Mouse (Mus musculus) inflammation-experienced regulatory T-cells, adult 6 months (primary cell): ENCODE data around the gene Purb. TPM values are rescaled to one million over a fixed set of nuclear protein-coding genes. Genes with fewer than 3 reads are reported as not detected.
"Not testable (repeated sequence)": the region's sequence is repeated elsewhere in the genome, so short reads cannot be mapped to it uniquely, and the experiment has no call there.

Experiments
- ATAC-seq: one replicate; pipeline ENCODE4 v1.8.0; 2017
- polyA plus RNA-seq, 3 experiments: library from polyadenylated mRNA; unstranded; fragments of 100-300 nt; shearing (Covaris generic); gene quantifications; one replicate each; pipeline ENCODE4 v1.2.1; 2017

The Purb gene
- polyA plus RNA-seq, 3 experiments from 2014 or later = 21.0 to 26.1 (median 23.7) TPM

DNA sequence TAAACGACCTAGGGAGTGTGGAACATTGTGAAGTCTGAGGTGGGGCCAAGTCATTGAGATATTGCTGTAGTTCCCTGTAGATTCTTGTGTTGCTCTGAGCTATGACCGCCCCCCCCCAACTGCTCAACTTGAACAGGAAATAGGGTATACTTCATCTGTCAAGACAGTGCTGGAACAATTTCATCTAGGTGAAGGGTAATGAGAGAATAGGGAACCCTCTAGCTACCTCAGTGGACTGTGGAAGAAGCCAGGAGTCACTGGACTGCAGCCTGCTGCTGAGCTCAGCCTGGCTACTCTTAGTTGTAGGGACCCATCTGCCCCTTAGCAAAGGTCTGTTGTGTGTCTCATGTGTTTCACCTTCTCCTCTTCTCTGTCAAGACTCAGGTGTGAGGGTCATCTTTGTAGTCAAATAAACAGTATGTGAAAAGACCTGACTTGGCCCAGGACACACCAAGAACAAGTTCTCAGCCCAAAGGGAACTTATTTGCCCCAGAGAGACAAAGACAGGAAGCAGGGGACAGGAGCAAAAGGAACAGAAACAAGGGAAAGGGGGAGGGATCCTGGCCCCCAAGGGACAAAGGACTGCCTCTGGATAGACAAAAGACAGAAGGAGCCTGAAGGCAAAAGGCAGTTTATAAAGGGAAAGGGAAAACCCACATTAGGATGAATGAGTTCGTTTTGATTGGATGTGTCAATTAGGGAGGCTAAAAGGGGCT, 8.7 kb upstream of the Purb start:
- no peak for ATAC-seq

- no peak for ATAC-seq
Measured at GRCm38 (mm10) chr11:6483103-6483502, 7.4 kb upstream of the Purb start.

DNA sequence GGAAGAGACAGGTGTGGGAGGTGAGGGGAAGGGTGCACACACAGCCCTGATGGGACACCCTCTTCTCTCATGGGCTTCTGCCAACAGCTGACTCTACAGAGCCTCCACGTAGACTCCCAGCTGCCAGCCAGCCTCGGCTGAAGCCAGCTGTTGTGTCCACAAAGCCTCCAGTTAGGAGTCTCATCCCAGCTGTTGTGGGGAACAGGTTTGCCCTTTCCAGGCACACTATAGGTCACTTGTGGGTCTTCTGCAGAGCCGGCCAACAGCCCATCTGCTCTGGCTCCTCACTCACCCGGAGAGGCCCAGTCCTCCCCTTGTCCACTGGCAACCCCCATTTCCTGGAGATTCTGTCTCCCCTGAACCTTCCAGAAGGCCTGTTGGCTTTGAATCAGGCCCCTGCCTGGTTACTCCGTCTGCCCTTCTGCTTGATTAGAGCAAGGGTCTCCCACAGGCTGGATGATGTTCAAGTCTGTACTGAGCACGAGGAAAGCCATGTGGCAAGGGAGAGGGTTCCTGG, 6.0 kb upstream of the Purb start:
- no peak for ATAC-seq

DNA sequence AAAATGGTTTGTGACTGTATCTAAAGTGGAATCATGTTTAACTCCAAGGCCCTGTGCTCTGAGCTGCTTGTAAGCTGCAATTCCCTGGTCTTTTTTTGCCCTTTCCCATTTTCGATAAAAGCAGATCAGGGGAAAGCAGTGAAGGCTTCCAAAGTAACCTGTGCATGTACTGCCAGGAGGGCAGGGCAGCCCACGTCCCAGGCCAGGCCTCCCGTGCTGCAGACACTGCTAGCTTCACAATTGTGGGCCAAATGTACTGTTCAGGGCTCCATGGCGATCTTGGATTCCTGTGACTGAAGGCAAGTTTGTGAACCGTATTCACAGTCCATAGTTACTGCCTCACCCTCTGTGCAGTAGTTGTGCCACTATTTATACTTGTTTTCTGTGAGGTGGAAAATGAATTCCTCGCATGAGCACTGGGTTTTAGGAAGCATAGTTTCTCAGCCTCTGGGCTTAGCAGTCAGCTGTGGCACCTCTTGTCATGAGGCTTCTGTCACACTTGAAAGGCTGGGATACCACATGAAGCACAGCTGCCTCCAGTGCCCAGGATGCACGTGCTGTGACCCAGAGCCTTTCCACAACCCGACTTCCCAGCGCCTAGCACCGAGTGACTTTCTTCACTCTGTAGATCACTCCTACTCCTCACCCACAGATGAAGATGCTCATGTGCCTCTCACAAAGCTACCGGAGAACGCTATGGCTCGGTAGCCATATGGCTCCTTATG, 5.1 kb upstream of the Purb start:
- no peak for ATAC-seq

GRCm38 (mm10) chr11:6480191-6480590, 4.5 kb upstream of the Purb start:
- ATAC-seq = no peak

GRCm38 (mm10) chr11:6479231-6479630, 3.5 kb upstream of the Purb start:
- no peak for ATAC-seq

DNA sequence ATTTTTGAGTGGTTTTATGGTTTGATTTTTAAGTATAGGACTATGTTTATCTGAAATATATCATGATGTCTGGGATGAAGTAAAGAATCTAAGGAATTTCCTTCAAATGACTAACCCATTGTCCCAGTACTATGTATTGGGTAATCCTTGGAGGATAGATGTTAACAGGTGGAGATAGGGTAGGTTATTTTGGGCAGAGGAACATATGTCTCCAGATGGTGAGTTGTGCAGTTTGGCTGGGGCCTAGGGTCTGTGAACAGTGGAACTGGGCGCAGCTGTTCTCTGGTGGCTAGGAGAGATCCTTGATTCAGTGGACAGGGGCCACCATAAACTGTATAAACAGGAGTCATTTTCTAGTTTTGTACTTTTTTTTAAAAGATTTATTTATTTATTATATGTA, 1.6 kb upstream of the Purb start:
- no peak for ATAC-seq

- ATAC-seq = no peak
Measured at GRCm38 (mm10) chr11:6476876-6477275, 1.2 kb upstream of the Purb start.

GRCm38 (mm10) chr11:6474874-6475731, 614 bp downstream of the Purb start:
- peak; percentile 45 for ATAC-seq

- no peak for ATAC-seq
Measured at GRCm38 (mm10) chr11:6474381-6474780, 1.3 kb downstream of the Purb start.

- no peak for ATAC-seq
Measured at GRCm38 (mm10) chr11:6472076-6472475, 3.6 kb downstream of the Purb start.

DNA sequence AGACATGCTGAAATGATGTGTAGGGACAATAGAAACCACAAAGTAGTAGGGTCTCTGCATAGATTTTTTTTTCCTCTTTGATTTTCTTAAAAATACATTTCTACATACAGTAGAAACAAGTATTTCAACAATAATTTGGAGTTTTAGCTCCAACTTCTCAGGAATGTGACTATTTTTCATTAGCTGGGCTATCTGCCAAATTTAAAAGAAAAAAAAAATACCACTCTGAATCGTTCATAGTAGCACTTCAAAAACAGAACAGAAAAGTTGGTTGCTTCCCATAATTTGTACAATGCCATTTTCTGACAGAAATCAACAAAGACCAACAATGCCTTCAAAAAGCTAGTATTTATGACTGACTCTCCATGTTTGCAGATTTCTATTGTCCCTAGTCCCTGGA, 4.2 kb downstream of the Purb start:
- no peak for ATAC-seq

GRCm38 (mm10) chr11:6471054-6471453, 4.7 kb downstream of the Purb start:
- ATAC-seq = no peak

DNA sequence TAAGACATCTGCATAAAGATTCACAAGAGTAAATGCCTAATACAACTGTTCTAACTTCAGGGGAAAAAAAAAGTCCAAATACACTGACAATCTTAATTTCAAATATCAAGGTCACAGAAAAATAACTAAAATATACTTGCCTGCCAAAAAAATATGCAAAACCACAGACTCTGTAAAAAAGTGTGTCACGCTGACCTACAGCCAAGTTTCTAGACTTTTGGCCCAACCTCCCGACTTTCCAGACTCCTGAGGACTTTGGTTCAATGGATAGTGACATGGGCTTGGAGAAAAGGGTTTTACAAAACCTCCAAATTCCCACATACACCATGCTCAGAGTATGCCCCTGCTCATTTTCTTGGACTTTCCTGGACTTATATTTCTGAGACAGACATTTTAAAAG, 7.2 kb downstream of the Purb start:
- ATAC-seq = no peak

DNA sequence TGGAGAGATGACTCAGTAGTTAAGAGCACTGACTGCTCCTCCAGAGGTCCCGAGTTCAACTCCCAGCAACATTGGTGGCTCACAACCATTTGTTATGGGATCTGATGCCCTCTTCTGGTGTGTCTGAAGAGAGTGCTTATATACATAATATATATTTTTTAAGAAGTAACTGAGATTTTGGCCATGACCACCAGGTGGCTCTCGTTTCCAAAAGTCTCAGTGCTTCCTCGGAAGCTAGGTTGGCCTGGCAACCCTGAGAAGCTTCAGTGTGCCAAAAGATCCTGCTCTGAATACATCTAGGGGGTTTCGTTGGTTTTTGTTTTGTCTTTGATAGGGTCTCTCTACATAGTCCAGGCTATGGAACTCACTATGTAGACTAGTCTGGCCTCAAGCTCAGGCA, 10.6 kb downstream of the Purb start:
- peak; percentile 80 for ATAC-seq

DNA sequence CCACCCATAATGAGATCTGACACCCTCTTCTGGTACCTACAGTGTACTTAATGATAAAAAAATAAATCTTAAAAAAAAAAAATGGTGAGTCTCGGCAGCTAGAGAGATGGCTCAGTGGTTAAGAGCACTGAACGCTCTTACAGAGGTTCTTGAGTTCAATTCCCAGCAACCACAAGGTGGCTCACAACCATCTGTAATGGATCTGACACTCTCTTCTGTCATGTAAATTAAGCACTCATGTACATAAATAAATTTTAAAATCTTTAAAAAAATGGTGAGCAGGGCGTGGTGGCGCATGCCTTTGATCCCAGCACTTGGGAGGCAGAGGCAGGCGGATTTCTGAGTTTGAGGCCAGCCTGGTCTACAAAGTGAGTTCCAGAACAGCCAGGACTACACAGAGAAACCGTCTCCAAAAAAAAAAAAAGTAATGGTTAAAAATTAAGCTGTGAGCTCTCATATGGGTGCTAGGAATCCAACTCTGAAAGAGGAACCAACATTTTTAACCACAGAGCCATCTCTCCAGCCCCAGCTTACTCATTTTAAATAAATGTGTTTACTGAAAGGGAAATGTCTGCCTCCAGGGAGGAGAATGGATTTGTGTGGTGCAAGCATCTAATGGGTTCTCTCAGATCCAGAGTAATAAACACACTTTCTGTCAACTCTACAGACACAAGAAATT, 12.4 kb downstream of the Purb start:
- no peak for ATAC-seq

GRCm38 (mm10) chr11:6456083-6456482, 19.6 kb downstream of the Purb start:
- ATAC-seq = no peak

- ATAC-seq = not testable (repeated sequence)
Measured at GRCm38 (mm10) chr11:6448155-6448554, 27.6 kb downstream of the Purb start.

DNA sequence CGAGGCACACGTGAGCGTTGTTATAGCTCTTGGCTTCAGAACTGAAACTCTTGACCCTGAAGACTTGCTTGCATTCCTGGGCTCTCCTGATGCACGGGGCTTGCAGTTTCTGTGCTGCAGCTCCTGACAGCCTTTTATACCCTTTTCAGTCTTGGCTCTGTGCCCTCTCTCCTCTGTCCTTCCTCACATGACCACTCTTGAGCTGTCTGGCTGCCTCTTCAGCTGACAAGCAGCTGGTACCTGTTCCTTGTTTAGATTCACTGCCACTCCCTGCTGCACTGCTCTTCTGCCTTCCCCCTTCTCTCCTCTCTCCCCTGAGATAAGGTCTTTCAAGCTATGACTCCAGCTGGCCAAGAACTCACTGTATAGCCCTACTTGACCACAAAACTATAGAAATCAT, 28.2 kb downstream of the Purb start:
- ATAC-seq = no peak

GRCm38 (mm10) chr11:6445951-6446350, 29.8 kb downstream of the Purb start:
- no peak for ATAC-seq

DNA sequence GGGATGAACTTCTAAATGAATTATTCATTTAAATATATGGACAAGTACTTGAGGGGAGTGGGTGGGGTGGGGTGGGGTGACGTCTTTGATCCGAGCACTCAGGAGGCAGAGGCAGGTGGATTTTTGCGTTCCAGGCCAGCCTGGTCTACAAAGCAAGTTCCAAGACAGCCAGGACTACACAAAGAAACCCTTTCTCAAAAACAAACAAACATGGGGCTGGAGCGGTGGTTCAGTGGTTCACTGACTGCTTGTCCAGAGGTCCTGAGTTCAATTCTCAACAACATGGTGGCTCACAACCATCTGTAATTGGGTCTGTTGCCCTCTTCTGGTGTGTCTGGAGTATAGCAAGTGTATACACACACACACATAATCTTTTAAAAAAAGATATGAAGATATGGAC, 30.3 kb downstream of the Purb start:
- no peak for ATAC-seq

- peak; percentile 95 for ATAC-seq
Measured at GRCm38 (mm10) chr11:6444077-6444853, 31.5 kb downstream of the Purb start, which contains the start of gene H2afv. H2afv (minus strand) TSS chr11:6444443.
